Mouse (Mus musculus): ENCODE results near the gene Scube2.

Scube2 gene

GRCm38 (mm10) chr7:109852752-109853212 lies 12.7 kb downstream of the Scube2 start:
- DNase-seq (ENCODE audit: extremely low read depth, insufficient read length, low spot score): peak; percentile 32

DNA sequence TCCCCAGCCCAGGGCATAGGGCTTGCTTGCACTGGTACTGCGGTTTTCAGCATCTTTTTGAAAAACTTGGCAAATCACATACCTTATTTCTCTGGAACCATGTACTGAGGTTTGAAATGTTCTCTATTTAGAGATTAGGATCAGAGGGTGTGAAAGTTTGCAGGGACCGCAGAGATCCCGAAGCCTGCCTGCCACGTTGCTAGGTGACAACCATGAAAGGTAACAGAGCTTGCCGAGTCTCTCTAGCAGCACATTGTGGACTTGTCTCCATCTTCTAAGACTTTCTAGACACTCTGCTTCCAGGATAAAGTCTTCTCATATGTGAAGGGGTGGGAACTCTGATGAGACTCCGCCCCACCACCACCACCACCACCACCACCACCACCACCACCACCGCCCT lies 13.5 kb downstream of the Scube2 start:
- DNase-seq (ENCODE audit: extremely low read depth, insufficient read length, low spot score): no peak

DNA sequence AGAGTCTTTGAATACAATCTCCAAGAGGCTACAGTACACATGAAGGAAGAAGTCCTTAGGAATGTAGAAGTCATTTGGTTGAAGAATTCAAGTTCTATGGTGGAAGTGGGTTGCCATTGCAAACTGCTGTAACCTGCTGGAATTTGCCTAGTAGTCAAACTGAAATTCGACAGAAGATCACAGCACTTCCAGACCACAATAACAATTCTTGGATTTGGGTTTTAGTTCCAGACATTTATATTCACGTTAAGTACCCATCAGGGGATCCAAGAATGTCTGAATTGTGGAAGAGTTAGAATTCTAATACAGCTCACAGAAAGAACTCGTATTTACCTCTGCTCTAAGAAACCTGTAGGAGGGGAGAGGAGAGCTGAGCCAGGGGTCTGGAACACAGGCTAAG lies 14.9 kb downstream of the Scube2 start:
- DNase-seq (ENCODE audit: extremely low read depth, insufficient read length, low spot score): no peak

- DNase-seq (ENCODE audit: extremely low read depth, insufficient read length, low spot score): no peak
Measured at GRCm38 (mm10) chr7:109849750-109850434, 15.6 kb downstream of the Scube2 start.

GRCm38 (mm10) chr7:109848867-109849733 lies 16.4 kb downstream of the Scube2 start:
- DNase-seq (ENCODE audit: extremely low read depth, insufficient read length, low spot score): no peak

DNA sequence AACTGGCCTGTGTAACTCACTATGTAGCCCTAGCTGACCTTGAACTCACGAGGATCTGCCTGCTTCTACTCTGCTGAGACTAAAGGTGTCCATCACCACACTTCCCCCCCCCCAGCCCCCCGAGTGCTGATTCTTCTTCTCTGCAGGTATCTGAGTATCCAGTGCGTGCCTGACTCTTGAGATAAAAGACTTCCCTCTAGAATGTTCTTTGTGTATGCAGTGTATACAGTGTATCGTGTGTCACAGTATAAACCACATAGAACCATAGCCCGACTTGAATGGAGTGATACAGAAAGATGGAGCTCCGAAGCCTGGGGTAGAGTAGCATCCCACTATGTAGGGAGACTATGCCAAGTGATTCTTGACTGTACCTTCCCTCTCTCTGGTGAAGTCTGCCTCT lies 21.4 kb downstream of the Scube2 start:
- no peak for DNase-seq (ENCODE audit: extremely low read depth, insufficient read length, low spot score)

DNA sequence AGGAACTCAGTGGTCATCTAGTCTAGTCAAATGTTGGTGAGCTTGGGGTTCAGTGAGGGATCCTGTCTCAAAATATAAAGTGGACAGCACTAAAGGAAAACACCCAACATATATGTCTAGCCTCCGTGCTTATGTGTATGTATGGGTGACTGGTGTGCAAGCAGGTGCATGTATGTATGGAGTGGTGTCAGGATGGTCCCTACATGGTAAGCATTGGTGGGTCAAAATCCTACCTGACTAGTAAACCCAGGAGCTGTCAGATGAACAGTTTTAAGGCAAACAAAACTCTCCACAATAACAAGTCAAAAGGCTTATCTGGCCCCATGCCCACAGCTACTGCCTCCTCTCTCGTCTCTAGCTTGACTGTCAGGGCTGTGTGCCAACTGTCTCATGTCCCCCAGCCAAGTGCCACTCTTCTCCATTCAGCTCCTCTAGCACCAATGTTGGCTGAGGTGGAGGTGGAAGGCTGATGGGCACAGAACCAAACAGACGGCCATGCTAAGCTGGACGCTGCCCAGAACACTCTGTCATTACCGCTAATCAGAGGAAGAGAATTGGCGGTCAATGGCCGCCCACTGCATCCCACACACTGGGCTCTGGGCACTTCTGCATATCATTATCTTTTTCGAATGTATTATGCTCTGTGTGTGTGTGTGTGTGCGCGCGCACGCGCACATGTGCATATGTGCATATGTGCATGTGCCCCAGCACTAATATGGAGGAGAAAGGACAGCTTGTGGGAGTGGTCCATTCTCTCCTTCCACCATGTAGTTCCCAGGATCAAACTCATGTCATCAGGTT lies 23.7 kb downstream of the Scube2 start:
- DNase-seq (ENCODE audit: extremely low read depth, insufficient read length, low spot score): no peak

- no peak for DNase-seq (ENCODE audit: extremely low read depth, insufficient read length, low spot score)
Measured at GRCm38 (mm10) chr7:109841031-109841430, 24.4 kb downstream of the Scube2 start.

- DNase-seq (ENCODE audit: extremely low read depth, insufficient read length, low spot score): no peak
Measured at GRCm38 (mm10) chr7:109838613-109839012, 26.9 kb downstream of the Scube2 start.

DNA sequence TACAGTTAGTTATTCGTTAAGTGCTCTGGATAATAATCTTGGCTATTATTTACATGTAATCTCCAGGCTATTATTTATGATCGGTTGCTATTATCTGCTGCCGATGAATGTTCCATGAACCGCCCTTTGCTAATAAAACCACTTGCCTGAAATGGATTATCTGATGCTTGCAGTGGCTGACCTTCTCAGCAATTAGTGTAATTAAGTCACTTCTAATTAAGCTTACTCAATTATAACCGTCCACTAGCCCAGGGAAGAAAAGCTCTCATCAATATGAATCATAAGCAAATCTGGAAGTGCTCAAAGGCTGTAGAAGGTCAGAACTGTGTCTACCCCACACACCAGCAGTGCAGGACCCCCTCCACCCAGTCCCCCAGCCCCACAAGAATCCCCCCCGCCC lies 27.8 kb downstream of the Scube2 start:
- no peak for DNase-seq (ENCODE audit: extremely low read depth, insufficient read length, low spot score)

GRCm38 (mm10) chr7:109834894-109835293 lies 30.6 kb downstream of the Scube2 start:
- no peak for DNase-seq (ENCODE audit: extremely low read depth, insufficient read length, low spot score)

- DNase-seq (ENCODE audit: extremely low read depth, insufficient read length, low spot score): no peak
Measured at GRCm38 (mm10) chr7:109831376-109831775, 34.1 kb downstream of the Scube2 start.

DNA sequence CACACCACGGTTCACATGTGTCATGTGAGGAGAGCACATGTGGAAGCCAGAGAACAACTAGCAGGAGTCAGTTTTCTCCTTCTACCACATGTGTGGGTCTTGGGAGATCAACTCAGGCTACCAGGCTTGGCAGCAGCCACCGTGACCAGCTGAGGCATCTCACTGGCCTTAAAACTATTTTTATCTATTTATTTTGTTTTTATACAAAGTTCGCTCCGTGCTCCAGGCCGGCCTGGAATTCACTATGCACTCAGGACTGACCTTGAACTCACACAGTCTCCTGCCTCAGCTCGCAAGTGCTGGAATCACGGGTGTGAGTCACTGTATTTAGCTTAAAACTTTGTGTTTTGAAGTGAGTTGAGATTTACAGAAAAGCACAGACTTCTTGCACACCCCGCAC lies 38.6 kb downstream of the Scube2 start:
- DNase-seq (ENCODE audit: extremely low read depth, insufficient read length, low spot score): no peak

DNA sequence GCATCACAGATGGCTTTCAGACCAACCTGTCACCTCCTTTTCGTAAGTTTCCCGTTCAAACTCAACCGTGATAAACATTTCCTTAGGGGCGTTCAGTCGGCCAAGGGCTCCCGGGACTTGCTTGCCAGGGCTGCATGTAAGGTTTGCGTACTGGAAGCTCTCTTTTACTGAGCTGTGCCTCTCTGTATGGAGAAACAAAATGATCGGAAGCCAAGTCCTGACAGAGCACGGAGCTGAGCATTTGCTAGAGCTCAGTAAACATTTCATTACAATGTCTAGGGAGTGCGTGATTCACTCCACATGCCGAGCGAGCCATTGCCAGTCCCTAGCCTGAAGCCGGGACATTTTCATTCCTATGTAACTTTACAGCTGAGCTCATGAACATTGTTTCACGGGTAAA lies 40.2 kb downstream of the Scube2 start:
- DNase-seq (ENCODE audit: extremely low read depth, insufficient read length, low spot score): no peak

GRCm38 (mm10) chr7:109818600-109818999 lies 46.9 kb downstream of the Scube2 start:
- no peak for DNase-seq (ENCODE audit: extremely low read depth, insufficient read length, low spot score)

- DNase-seq (ENCODE audit: extremely low read depth, insufficient read length, low spot score): no peak
Measured at GRCm38 (mm10) chr7:109817954-109818353, 47.5 kb downstream of the Scube2 start.

- no peak for DNase-seq (ENCODE audit: extremely low read depth, insufficient read length, low spot score)
Measured at GRCm38 (mm10) chr7:109813330-109814140, 51.9 kb downstream of the Scube2 start.

GRCm38 (mm10) chr7:109807616-109808485 lies 57.6 kb downstream of the Scube2 start:
- DNase-seq (ENCODE audit: extremely low read depth, insufficient read length, low spot score): no peak

- no peak for DNase-seq (ENCODE audit: extremely low read depth, insufficient read length, low spot score)
Measured at GRCm38 (mm10) chr7:109804843-109805242, 60.6 kb downstream of the Scube2 start.

Measured in 3134 (cell line).